Mouse (Mus musculus): Measurements from ENCODE around the gene Hhat. TPM values are rescaled to one million over a fixed set of nuclear protein-coding genes. Genes with fewer than 3 reads are reported as not detected.

The Hhat gene
- total RNA-seq, 1 experiment from 2014 or later, result 3.4 TPM

DNA sequence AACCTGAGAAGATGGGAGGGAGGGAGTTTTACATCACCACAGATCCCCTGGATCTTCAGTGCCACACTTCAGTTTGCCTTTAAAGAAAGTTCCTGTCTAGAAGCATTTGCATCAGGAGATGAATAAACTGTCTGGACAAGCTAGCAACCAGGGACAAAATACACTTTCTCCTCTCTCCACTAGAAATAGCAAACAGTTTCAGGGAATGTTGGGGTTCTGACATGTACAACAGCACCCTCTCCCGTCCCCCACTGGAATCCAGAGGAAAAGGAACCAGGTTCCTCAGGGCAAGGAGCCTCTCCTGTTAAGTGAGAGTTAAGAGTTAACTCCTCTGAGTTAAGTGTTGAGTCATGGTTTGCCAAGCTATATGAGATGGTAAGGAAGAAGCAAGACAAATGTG lies 224.2 kb downstream of the Hhat start:
- no peak for ATAC-seq (replicated peaks in 1 of 2; ENCODE audit: insufficient read depth in 1 of 2, low FRiP score in 2 of 2, low TSS enrichment in 1 of 2, low read depth in 1 of 2, poor library complexity in 2 of 2, severe bottlenecking in 2 of 2)

DNA sequence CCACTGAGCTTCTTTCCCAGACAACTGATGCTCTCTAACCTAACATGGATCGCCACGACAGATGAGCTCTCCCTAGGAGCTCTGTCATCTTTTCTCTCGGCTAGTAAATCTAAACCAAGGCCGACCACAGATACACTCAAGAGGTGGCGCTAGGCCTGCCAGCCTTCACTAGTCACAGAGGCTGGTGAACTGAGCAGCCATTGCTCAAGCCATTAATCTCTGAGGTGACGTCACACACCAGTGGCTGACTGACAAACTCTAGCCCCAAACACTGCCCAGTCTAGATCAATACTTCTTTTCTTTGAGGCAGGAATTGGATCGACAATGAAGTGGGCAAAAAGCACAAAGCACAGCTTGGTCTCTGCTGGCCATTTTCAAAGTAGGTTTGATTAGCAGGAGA lies 226.1 kb downstream of the Hhat start:
- ATAC-seq (replicated peaks in 1 of 2; ENCODE audit: insufficient read depth in 1 of 2, low FRiP score in 2 of 2, low TSS enrichment in 1 of 2, low read depth in 1 of 2, poor library complexity in 2 of 2, severe bottlenecking in 2 of 2), result no peak

DNA sequence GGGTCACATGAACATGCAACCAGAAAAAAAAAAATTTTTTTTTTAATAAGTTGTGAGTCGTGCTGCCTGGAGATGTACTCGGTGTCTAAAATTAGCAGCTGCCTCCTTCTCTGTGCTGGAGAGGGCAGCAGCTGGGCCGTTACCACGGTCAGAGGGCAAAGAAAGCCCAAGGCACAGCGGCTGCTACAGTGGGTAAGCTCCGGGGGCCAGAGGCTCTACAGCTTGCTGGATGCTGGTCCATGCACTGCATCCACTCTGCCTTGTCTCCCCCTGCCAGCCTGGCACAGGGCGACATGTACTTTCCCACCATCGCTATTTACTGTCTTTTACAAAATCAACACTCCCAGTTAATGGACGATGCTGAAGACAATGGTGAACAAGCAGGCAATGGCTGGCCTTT lies 226.9 kb downstream of the Hhat start:
- ATAC-seq (replicated peaks in 1 of 2; ENCODE audit: insufficient read depth in 1 of 2, low FRiP score in 2 of 2, low TSS enrichment in 1 of 2, low read depth in 1 of 2, poor library complexity in 2 of 2, severe bottlenecking in 2 of 2), result no peak

DNA sequence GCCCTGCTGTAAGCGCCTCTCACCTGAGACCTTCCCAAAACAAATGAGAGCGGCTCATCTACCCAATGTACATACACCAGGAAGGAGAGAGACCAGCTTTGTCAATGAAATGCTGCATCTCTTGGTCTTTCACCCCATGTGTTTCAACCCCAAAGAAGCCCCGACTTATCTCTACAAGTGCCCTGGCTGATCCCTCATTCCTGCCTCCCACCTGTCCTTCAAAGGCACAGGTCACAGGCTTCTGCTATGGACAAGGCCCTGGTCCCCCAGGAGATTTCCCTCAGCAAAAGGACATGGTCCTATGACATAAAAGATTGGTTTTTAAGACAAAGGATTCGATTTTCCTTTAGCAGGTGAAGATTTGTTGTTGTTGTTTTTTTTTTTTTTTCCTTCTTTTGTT lies 227.3 kb downstream of the Hhat start:
- ATAC-seq (replicated peaks in 1 of 2; ENCODE audit: insufficient read depth in 1 of 2, low FRiP score in 2 of 2, low TSS enrichment in 1 of 2, low read depth in 1 of 2, poor library complexity in 2 of 2, severe bottlenecking in 2 of 2), result no peak

DNA sequence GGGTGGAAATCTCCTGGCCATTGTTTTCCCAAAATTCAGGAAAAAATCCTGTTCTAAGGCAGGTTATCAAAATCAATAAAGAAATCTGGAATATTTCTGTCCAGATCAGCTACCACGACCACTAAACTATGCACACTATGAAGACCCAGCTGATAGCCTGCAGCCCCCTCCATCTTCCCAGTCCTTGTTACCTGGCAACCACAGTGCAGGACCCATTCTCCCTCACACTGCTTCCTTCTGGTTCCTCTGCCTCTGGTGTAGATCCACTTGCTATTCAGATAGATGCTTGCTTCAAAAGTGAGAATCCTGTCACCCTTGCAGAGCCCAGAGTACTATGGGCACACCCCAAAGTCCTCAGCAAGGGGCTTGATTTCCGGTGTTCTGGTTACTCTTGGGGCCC lies 228.9 kb downstream of the Hhat start:
- no peak for ATAC-seq (replicated peaks in 1 of 2; ENCODE audit: insufficient read depth in 1 of 2, low FRiP score in 2 of 2, low TSS enrichment in 1 of 2, low read depth in 1 of 2, poor library complexity in 2 of 2, severe bottlenecking in 2 of 2)

DNA sequence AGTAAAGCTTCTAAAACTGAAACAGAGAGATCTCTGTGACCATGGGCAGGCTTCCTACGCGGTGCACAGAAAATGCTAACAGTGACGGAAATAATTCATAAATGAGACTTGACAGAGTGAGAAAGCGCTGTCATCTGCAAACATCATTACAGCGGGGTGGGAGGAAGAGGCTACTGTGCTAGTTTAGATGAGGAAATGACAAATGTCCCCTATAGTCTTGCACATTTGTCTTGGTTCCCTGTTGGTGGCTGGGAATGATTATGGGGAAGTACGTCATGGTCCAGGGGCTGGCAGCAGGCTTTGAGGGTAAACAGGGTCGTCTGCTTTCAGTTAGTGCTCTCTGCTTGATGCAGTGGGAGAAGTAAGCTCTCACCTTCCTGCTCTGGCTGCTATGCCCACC lies 233.9 kb downstream of the Hhat start:
- peak; percentile 37 to 62; a peak in 3 of 4 replicates for ATAC-seq (replicated peaks in 1 of 2; ENCODE audit: insufficient read depth in 1 of 2, low FRiP score in 2 of 2, low TSS enrichment in 1 of 2, low read depth in 1 of 2, poor library complexity in 2 of 2, severe bottlenecking in 2 of 2)

DNA sequence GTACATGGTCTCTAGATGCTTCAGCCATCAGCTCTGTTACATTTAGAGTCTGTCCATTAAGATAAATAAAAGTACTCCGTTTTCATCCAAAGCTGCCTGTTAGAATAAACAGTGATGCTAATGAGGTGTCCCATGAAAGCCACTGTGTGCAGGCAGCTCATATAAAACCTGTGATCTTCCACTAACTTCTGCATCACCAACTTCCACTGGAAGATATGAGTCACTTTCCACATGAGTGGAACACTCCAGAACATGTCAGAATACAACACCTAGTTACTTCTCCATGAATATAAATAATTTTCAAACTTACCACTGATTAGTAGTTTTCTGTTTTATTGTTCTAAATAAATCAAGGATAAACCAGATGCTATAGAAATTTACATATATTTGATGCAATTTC lies 234.6 kb downstream of the Hhat start:
- no peak for ATAC-seq (replicated peaks in 1 of 2; ENCODE audit: insufficient read depth in 1 of 2, low FRiP score in 2 of 2, low TSS enrichment in 1 of 2, low read depth in 1 of 2, poor library complexity in 2 of 2, severe bottlenecking in 2 of 2)

DNA sequence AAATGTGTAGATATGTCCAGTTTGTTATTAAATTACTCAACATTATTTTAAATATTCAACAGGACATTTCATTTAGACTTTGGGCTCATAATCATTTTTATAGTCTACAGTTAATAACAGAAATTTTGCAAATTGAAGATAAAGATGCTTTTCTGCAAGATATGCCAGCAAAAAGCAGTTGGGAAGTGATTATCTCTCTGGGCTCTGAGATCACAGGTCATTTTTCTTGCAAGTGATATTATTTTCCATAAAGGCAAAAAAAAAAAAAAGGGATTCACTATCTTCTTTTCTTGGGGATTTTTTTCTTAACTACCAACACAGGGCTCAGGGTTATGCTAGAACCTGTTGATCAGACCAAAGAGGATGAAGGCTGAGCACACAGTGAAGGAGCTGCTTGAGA lies 238.0 kb downstream of the Hhat start:
- ATAC-seq (replicated peaks in 1 of 2; ENCODE audit: insufficient read depth in 1 of 2, low FRiP score in 2 of 2, low TSS enrichment in 1 of 2, low read depth in 1 of 2, poor library complexity in 2 of 2, severe bottlenecking in 2 of 2), result no peak

DNA sequence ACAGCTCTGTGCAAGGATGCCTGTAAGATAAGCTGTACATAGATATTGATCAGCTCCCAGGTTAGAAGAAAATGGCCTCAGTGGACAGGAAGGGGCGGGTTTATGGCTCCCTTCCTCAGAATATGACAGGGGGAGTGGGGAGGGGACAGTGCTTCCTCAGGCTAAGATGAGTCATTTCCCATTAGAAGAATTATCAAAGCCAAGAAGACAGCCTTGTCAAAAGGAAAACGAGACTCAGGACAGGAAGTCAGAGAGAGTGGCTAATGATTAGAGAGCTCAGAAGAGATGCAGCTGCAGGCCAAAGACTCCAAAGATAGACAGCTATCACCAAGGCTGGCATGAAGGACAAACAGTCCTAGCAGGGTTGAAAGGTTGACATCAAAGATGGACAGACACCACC lies 238.8 kb downstream of the Hhat start:
- no peak for ATAC-seq (replicated peaks in 1 of 2; ENCODE audit: insufficient read depth in 1 of 2, low FRiP score in 2 of 2, low TSS enrichment in 1 of 2, low read depth in 1 of 2, poor library complexity in 2 of 2, severe bottlenecking in 2 of 2)

DNA sequence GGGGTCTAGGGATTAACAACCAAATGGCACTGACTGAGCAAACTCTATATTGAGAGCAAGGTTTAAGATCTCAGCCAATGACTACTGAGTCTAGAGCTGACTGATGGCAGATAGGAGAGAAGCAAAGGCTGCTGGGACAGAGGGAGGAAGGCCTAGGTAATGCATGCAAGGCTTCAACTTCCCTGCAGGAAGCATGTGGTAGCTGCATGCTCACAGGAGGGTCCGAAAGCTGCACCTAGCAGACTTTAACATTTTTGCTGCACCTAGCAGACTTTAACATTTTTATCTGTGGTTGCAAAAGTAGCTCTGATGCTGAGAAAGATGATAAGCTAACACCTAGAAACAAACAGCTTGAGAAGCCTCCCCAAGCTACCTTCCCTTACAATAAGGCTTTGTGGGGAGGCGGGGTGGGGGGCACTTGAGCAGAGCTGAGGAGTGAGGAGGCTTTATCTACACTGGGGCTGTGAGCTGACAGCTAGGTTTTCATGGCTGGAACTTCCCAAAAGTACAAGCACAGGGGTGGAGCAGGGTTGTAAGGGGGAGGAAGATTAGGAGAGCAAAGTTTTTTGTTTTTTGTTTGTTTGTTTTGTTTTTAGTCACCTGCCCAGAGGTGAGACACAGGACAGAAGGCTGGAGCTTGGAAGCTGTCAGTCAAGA lies 239.4 kb downstream of the Hhat start:
- no peak for ATAC-seq (replicated peaks in 1 of 2; ENCODE audit: insufficient read depth in 1 of 2, low FRiP score in 2 of 2, low TSS enrichment in 1 of 2, low read depth in 1 of 2, poor library complexity in 2 of 2, severe bottlenecking in 2 of 2)

DNA sequence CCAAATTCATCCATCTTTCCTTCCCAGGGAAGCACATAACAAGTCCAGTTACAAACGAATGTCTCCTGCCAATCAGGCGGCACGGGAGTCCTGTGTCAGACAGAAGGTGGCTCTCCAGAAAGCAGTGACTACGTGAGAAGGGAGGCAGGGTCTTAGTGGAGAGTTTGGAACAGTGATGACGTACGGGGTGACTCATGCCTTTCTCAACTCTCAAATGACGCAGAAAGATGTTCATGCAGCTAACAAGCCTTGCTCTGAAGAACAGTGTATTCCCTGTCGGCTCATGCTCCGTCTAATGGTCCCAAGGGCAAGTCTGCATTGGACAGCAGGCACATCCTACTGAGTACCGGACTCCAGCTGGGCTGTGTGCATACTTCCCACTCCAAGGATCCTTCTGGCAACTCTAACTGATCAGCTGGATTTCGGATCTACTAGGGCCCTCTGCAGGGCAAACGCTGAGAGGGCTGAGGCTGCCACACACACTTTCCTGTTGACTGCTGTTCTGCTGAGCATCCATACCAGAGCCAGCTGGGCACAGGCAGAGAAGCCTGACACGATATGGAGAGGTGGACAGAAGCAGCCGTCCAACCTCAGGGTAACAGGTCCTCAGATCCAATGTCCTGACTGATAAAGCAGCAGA lies 245.2 kb downstream of the Hhat start:
- ATAC-seq (replicated peaks in 1 of 2; ENCODE audit: insufficient read depth in 1 of 2, low FRiP score in 2 of 2, low TSS enrichment in 1 of 2, low read depth in 1 of 2, poor library complexity in 2 of 2, severe bottlenecking in 2 of 2), result no peak

DNA sequence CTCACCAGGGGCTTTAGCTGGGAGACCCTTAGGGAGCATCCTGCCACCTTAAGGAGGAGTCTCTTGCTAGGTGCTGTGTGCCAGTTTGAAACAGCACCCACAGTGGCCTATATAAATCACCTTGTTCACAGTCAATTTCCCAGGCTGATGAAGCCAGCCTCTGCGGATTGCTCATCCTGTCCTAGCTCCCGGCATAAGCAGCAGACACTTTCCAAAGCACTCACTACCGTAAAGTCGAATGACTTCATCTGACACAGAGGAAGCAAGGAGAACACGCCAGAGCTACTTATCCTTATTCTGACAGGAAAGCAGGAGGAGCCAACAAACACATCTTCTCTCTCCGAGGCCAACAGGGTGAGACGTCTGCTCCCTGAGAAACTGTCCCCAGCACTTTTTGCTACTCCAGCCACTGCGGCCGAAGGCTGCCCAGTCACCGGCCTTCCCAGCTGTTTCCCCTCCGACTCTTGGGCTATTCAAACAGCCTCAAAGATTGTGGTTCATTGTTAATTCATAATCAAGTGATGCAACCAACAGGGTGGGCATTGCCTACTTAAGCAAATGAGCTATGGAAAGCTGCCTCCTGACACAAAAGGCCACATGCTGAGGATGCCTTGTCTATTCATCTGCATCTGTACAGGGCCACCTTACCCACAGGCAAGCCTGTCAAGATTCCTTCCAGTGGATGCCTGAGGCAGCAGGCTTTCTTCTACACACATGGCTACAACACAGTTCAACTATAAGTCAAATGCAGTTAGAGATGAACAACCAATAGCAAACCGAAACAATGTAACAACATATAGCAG lies 248.4 kb downstream of the Hhat start:
- ATAC-seq (replicated peaks in 1 of 2; ENCODE audit: insufficient read depth in 1 of 2, low FRiP score in 2 of 2, low TSS enrichment in 1 of 2, low read depth in 1 of 2, poor library complexity in 2 of 2, severe bottlenecking in 2 of 2), result no peak

DNA sequence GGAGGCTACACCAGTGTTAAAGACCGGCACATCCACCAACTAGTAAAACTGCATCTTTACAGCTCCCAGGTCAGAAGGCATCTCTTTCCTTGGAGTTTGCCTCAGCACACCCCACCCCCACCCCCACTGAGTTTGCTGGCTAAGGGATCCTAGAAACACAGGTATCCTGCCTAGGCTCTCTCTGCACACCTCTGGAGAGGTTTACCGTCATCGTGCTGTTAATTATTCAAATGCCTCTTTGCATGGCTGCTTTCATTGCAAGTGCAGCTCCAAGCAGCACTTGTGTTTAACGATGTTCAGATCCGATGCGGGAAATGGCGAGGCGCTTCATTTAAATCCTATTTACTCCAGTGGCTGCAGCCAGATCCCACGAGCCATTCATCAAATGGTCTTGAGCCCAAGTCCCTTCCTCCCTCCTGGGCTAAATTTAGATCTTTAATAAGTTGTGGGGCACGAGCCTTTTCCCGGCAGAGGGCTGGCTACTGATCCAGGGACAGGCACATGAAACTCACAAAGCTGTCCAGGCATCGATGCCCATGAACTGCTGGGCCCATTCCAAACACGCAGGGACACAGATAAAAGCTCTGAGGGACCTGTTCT lies 250.1 kb downstream of the Hhat start:
- no peak for ATAC-seq (replicated peaks in 1 of 2; ENCODE audit: insufficient read depth in 1 of 2, low FRiP score in 2 of 2, low TSS enrichment in 1 of 2, low read depth in 1 of 2, poor library complexity in 2 of 2, severe bottlenecking in 2 of 2)

DNA sequence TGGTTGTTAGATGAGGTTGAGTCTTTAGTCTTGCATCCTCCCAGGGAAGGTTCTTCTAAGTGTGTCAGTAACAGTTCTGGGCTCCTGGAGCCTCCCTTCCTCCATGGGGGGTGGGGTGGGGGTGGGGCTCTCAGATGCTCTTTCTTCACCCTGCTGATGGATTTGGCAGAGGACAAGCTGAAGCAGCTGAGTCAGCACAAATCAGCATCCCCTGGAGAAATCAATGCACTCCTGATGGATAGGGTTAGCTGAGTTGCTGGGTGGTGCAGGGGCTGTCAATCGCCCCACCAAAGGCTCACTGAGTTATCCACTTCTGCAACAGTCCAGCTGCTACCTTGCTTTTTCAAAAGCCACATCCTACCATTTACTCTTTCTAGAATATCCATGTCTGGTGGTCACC lies 251.3 kb downstream of the Hhat start:
- no peak for ATAC-seq (replicated peaks in 1 of 2; ENCODE audit: insufficient read depth in 1 of 2, low FRiP score in 2 of 2, low TSS enrichment in 1 of 2, low read depth in 1 of 2, poor library complexity in 2 of 2, severe bottlenecking in 2 of 2)

DNA sequence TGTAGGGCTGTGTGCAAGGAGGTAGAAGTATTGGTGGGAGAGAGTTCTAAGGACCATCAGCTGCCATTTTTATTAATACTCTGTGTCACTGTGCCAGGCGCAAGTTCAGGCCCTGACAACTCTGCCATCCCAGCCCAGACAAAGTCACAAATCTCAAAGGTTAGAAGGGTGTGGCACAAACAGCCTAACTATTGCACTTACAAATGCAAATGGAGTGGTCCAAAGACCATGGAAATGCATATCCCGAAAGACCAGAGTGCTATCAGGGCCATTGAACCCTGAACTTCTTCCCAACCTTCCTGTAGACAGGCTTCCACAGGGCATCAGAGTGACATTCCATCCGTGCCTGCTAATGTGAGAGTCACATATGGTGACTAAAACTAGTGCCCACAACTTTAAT lies 255.7 kb downstream of the Hhat start:
- no peak for ATAC-seq (replicated peaks in 1 of 2; ENCODE audit: insufficient read depth in 1 of 2, low FRiP score in 2 of 2, low TSS enrichment in 1 of 2, low read depth in 1 of 2, poor library complexity in 2 of 2, severe bottlenecking in 2 of 2)

DNA sequence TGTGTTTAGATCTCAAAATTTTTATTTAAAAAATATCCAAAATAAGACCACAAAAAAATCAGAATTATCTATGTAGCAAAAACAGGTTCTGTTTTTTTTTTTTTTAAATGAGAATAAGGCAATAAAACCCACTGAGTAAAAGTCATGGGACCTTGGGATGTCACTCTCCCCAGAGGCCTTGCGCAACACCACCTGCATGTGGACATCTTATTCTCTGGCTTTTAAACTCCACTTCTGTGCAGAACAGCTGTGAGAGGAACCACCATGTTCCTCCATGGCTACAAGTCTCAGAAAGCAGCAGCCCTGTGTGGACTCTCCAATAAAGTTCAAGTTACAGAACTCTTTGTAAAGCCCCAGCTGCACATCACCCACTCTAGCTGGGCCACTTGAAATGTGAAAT lies 258.2 kb downstream of the Hhat start:
- ATAC-seq (replicated peaks in 1 of 2; ENCODE audit: insufficient read depth in 1 of 2, low FRiP score in 2 of 2, low TSS enrichment in 1 of 2, low read depth in 1 of 2, poor library complexity in 2 of 2, severe bottlenecking in 2 of 2), result no peak

DNA sequence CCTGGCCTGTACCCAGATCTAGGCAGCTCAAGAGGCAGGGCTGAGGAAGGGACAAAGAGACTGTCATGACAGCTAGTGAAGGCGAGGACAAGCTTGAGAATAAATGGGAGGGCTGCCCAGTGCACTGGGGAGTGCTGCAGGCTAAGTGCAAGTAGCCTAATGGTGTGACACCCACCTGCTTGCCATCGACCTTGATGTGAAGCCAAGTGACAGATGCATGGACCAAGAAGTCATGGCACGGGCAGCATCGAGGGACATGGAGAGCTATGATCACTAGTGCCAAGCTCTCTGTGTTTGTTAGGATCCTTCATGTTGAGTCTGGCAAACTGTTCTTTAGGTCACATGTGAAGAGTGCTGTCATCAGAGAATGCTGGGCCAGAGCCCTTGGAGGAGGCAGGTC lies 267.4 kb downstream of the Hhat start:
- ATAC-seq (replicated peaks in 1 of 2; ENCODE audit: insufficient read depth in 1 of 2, low FRiP score in 2 of 2, low TSS enrichment in 1 of 2, low read depth in 1 of 2, poor library complexity in 2 of 2, severe bottlenecking in 2 of 2), result no peak

DNA sequence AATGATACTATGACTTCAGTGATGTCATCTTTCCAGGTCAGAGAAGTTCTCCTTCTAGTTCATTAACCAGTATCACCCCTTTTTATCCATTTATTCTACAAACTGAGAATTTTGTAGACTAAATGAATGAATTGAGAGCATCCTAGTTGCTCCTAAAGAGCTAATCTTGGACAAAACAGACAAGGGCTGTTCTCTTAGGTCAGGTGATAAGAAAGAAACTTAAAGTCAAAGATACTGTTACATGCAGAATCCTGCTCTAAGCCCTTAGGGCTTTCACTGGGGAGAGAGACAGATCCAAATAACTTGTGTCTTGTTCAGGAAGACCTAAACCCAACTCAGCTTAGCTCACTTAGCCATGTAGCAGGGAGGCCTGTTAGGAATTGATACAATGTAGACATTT lies 268.2 kb downstream of the Hhat start:
- no peak for ATAC-seq (replicated peaks in 1 of 2; ENCODE audit: insufficient read depth in 1 of 2, low FRiP score in 2 of 2, low TSS enrichment in 1 of 2, low read depth in 1 of 2, poor library complexity in 2 of 2, severe bottlenecking in 2 of 2)
